Mouse (Mus musculus): ENCODE measurements at regions not wholly inside any gene's neighbourhood (a gene's known extent, or its start where the extent isn't known, plus 50 kb on each side); places are given as distances from the start of the nearest gene placed in this dataset.

GRCm38 (mm10) chr17:15269056-15269612 lies 107.5 kb downstream of the Dll1 start:
- TF ChIP-seq GATA1 (IDR thresholded peaks at IDR 0.05; ENCODE audit: borderline replicate concordance, low read length) (no peak), FLI1 (IDR thresholded peaks at IDR 0.05; ENCODE audit: low read length) (no peak)

Data from megakaryocyte, embryonic 14.5 days (primary cell).